Mouse (Mus musculus) pancreas, adult 10 weeks (tissue): ENCODE measurements around the gene Cnot10. TPM values are rescaled to one million over a fixed set of nuclear protein-coding genes. Genes with fewer than 3 reads are reported as not detected.

Experiments used
- polyA plus RNA-seq: library from polyadenylated mRNA; stranded (reverse); fragments of 350-450 nt; fragmentation: Illumina TruSeq; extraction: RNeasy Lipid Tissue Mini Kit (QIAGEN cat#74804); gene quantifications from one replicate; pipeline ENCODE4 v1.2.3, GENCODE M21; 2015; ENCODE audit warnings: low read depth, low replicate concordance; ENCODE audit not compliant: insufficient read depth

The Cnot10 gene
- 12.9 TPM for polyA plus RNA-seq

DNA sequence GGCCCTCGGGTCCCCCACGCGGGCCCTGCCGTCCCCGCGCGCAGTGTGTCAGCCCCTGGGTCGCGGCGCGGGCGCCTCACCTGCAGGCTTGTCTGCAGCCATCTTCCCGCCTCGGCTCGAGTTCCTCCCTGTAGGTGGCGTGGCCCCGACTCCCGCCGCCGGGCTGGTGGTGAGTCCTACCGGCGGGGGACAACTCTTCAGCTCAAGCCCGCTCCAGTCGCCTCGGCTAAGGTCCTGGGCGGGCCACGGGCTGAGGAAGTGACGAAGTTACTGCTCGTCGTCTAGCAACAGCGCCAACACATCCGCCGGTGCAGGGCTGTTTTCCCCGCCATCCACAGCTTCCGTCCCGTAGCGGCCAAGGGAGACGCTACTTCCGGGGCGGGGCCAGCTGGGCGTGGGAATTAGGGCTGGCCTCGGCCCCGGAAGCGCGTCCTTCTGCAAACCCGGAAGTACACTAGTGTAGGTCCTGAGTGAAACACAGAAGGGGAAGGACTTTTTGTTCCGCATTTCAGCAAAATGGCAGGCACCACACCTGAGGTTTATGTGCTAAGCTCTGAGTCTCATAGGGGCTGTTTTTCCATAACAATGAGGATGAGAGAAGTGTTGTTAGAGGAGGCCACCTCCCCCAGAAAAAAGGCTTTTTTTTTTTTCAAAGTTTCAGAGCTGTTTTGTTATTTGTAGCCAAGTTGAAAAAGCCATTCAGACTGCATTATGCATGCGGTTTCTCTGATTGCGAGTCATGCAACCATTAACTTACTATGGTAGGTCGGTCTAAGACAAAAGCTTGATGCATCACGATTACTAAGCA, at the start of gene Cnot10:
Cnot10 (minus strand) TSS at position 346 of the 808 bp plus-strand sequence.

DNA sequence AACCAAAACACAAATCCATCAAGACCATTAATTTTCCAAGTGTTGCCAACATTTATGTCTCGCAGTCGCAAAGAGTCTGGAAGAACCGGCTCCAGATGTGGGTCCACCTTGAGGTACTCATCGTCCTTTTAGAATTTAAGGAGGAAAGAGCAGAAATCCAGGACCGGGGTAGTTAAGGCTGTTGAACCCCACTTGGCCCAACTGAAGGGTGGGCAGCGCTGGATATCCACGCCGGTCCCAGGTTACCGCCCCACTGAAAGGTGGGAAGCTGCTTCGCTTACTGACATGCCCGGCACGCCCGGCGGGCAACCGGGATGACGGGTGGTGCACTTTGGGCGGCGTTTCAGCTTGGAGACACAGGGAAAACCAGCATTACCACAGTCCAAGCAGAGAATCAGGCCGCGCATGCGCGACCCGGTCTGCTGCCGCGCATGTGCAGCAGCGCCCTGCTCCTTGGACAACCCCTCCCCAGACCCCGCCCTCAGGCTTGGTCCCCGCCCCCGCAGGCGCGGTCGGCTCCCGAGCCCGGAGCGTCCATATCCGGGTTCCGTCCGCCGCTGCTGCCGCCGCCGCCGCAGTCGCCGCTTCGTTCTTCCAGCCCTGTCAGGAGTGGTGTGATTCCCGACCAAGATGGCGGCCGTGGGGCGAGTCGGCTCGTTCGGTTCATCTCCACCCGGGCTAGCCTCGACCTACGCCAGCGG, 48.4 kb upstream of the Cnot10 start, which contains the start of gene Dync1li1:
Dync1li1 (plus strand) TSS at position 539 of the 701 bp plus-strand sequence.

DNA sequence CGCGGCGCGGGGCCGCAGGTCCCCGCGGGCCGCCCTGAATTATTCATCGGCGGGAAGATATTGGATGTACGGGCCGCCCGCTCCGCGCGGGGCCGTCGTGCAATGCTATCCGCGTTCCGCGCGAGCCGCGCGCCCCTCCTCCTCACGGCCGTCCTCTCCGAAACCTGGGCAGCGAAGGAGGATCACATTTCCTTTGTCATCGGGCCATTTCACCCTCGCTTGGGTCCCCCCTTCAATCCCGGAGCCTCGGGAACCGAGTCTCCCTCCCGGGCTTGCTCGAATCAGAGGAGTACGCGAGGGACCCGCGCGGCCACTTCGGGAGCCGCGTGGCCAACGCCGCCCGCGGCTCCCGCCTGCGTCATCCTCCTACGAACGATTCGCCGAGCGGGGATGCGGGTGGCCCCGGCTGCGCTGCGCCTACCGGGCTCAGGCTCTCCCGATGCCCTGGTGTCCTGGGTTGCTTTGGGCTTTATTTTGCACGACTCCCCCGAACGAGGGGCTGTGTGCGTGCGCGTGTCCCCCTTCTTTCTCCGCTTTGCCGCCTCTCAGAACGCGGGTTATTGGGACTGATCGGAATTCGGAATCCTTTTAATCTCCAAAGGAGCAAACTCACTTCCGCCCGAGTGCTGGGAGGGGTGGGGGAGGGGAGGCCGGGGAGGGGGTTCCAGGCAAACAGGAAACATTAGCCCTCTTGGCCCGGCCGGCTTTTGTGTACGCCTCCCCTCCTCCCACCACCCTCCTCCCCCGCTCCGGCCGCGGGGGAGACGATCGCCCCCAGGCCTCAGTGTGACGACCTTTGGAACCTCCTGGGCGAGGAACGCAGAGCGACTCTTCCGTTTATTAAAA, 76.0 kb downstream of the Cnot10 start, which contains the start of gene Trim71:
Trim71 (minus strand) TSS at position 609 of the 846 bp plus-strand sequence.

Other genes with a start within 250 kb of the Cnot10 start
- 34.2 TPM for gene Crtap, start 249.5 kb downstream of the Cnot10 start, polyA plus RNA-seq
- 7.5 TPM for gene Glb1, start 239.1 kb downstream of the Cnot10 start, polyA plus RNA-seq
- 0.72 TPM for gene Tmppe, start 239.1 kb downstream of the Cnot10 start, polyA plus RNA-seq
- gene Ccr4, start 135.3 kb downstream of the Cnot10 start, polyA plus RNA-seq, result not detected
- gene C130032M10Rik, start 124.5 kb downstream of the Cnot10 start, polyA plus RNA-seq, result not detected
- gene Trim71, start 75.8 kb downstream of the Cnot10 start, polyA plus RNA-seq, result not detected
- gene Dync1li1, start 48.6 kb upstream of the Cnot10 start, polyA plus RNA-seq, result 6.9 TPM
- gene Cmtm6, start 90.9 kb upstream of the Cnot10 start, polyA plus RNA-seq, result 12.1 TPM
- gene Cmtm7, start 141.7 kb upstream of the Cnot10 start, polyA plus RNA-seq, result 6.4 TPM
- 8.9 TPM for gene Cmtm8, start 204.0 kb upstream of the Cnot10 start, polyA plus RNA-seq